Mouse (Mus musculus) liver (tissue): ENCODE results near the gene Dgat2.

Source experiments
- DNase-seq: peaks from one replicate; pipeline ENCODE4 v3.0.0-alpha.2; 2020; ENCODE audit warnings: mixed read lengths

Gene Dgat2

GRCm38 (mm10) chr7:99191411-99191810, 8.9 kb upstream of the Dgat2 start:
- no peak for DNase-seq

GRCm38 (mm10) chr7:99189885-99190284, 7.4 kb upstream of the Dgat2 start:
- no peak for DNase-seq

GRCm38 (mm10) chr7:99188630-99189029, 6.1 kb upstream of the Dgat2 start:
- peak; percentile 12 for DNase-seq

- DNase-seq = no peak
Observed at GRCm38 (mm10) chr7:99187451-99187850, 4.9 kb upstream of the Dgat2 start.

- no peak for DNase-seq
Observed at GRCm38 (mm10) chr7:99185405-99185804, 2.9 kb upstream of the Dgat2 start.

- DNase-seq = no peak
Observed at GRCm38 (mm10) chr7:99183751-99184150, 1.2 kb upstream of the Dgat2 start.

- DNase-seq = peak; percentile 15
Observed at GRCm38 (mm10) chr7:99181619-99182431, 694 bp downstream of the Dgat2 start.

- DNase-seq = no peak
Observed at GRCm38 (mm10) chr7:99180162-99180561, 2.4 kb downstream of the Dgat2 start.

- no peak for DNase-seq
Observed at GRCm38 (mm10) chr7:99179271-99179670, 3.2 kb downstream of the Dgat2 start.

GRCm38 (mm10) chr7:99177386-99177785, 5.1 kb downstream of the Dgat2 start:
- no peak for DNase-seq

- no peak for DNase-seq
Observed at GRCm38 (mm10) chr7:99175666-99176065, 6.9 kb downstream of the Dgat2 start.

GRCm38 (mm10) chr7:99175118-99175517, 7.4 kb downstream of the Dgat2 start:
- DNase-seq = no peak

- DNase-seq = no peak
Observed at GRCm38 (mm10) chr7:99174006-99174405, 8.5 kb downstream of the Dgat2 start.

- DNase-seq = no peak
Observed at GRCm38 (mm10) chr7:99172898-99173297, 9.6 kb downstream of the Dgat2 start.

GRCm38 (mm10) chr7:99171730-99172463, 10.6 kb downstream of the Dgat2 start:
- no peak for DNase-seq

- DNase-seq = no peak
Observed at GRCm38 (mm10) chr7:99170519-99170918, 12.0 kb downstream of the Dgat2 start.

GRCm38 (mm10) chr7:99169717-99170403, 12.7 kb downstream of the Dgat2 start:
- DNase-seq = no peak

GRCm38 (mm10) chr7:99168756-99169155, 13.8 kb downstream of the Dgat2 start:
- no peak for DNase-seq

- DNase-seq = peak; percentile 60
Observed at GRCm38 (mm10) chr7:99167939-99168338, 14.6 kb downstream of the Dgat2 start.

GRCm38 (mm10) chr7:99166159-99166558, 16.4 kb downstream of the Dgat2 start:
- no peak for DNase-seq

GRCm38 (mm10) chr7:99164873-99165410, 17.6 kb downstream of the Dgat2 start:
- no peak for DNase-seq

- no peak for DNase-seq
Observed at GRCm38 (mm10) chr7:99162462-99162861, 20.1 kb downstream of the Dgat2 start.

GRCm38 (mm10) chr7:99161961-99162360, 20.6 kb downstream of the Dgat2 start:
- DNase-seq = no peak
